Mouse (Mus musculus) midbrain, postnatal 0 days (tissue): ENCODE measurements around the gene Tnni3k. TPM values are rescaled to one million over a fixed set of nuclear protein-coding genes. Genes with fewer than 3 reads are reported as not detected.
A peak's percentile ranks its signal among the peaks of the same experiment; 100 is the strongest.

Source experiments
- ATAC-seq: fragments of 200-750 bp; cut with Nextera tagmentation; 2 replicates; pipeline ENCODE4 v1.8.0; 2017; ENCODE audit warnings: moderate number of reproducible peaks, mild to moderate bottlenecking, moderate TSS enrichment, moderate library complexity; ENCODE audit not compliant: low FRiP score
- DNase-seq: peaks from one replicate; pipeline ENCODE4 v3.0.0-alpha.2; 2015; ENCODE audit warnings: low spot score
- H3K27ac ChIP-seq: fragments of 300-500 bp; sonication (generic); 2 replicates; pipeline ENCODE4 v1.5.1; 2014; ENCODE audit warnings: low read depth, mild to moderate bottlenecking, low read length, mixed read lengths
- H3K27me3 ChIP-seq: fragments of 300-500 bp; sonication (generic); 2 replicates; pipeline ENCODE4 v1.6.1; 2014; ENCODE audit warnings: low read length, control low read depth, mixed read lengths; ENCODE audit not compliant: insufficient read depth
- H3K36me3 ChIP-seq: fragments of 300-500 bp; sonication (generic); 2 replicates; pipeline ENCODE4 v1.6.1; 2014; ENCODE audit warnings: low read length, control low read depth, mixed read lengths; ENCODE audit not compliant: insufficient read depth
- H3K4me1 ChIP-seq: fragments of 300-500 bp; sonication (generic); 2 replicates; pipeline ENCODE4 v1.6.1; 2014; ENCODE audit warnings: mild to moderate bottlenecking, control low read depth, antibody characterized with exemption, low read length, mixed read lengths; ENCODE audit not compliant: insufficient read depth
- H3K4me2 ChIP-seq: fragments of 300-500 bp; sonication (generic); 2 replicates; pipeline ENCODE4 v1.6.1; 2014; ENCODE audit warnings: low read depth, mild to moderate bottlenecking, low read length, mixed read lengths; ENCODE audit not compliant: poor library complexity, severe bottlenecking
- H3K4me3 ChIP-seq: fragments of 300-500 bp; sonication (generic); 2 replicates; pipeline ENCODE4 v1.5.1; 2014; ENCODE audit warnings: low read depth, mild to moderate bottlenecking, low read length, moderate library complexity
- H3K9ac ChIP-seq: fragments of 300-500 bp; sonication (generic); replicated peaks from 2 replicates; pipeline ENCODE4 v1.6.1; 2014; ENCODE audit warnings: mild to moderate bottlenecking, low read length, moderate library complexity, mixed read lengths; ENCODE audit not compliant: poor library complexity, severe bottlenecking
- H3K9me3 ChIP-seq: fragments of 300-500 bp; sonication (generic); 2 replicates; pipeline ENCODE4 v1.6.1; 2016; ENCODE audit warnings: low read length, control low read depth
- CTCF ChIP-seq: IDR thresholded peaks from 2 replicates; pipeline ENCODE4 v1.5.1; 2016; ENCODE audit warnings: antibody characterized with exemption, mild to moderate bottlenecking
- WGBS: fragments of 180-500 bp; shearing (Covaris S2); extraction: QIAGEN DNeasy Blood & Tissue Kit; methylation state at CpG from one replicate; pipeline ENCODE4 v1.1.7; 2014; 5-methylcytosine and 5-hydroxymethylcytosine counted together
- polyA plus RNA-seq: library from polyadenylated mRNA; unstranded; fragments of >200 nt; fragmentation: Nextera tagmentation; extraction: Ambion mirVana; gene quantifications from 2 replicates; pipeline ENCODE4 v1.2.1, GENCODE M21; 2015
- total RNA-seq: library from RNA; depleted of rRNA; stranded (reverse); fragments of >200 nt; gene quantifications from 2 replicates; pipeline ENCODE4 v1.2.3, GENCODE M21; 2014; rRNA removed

Tnni3k gene
- total RNA-seq (0.80 TPM in 1 of 2 replicates, not detected in the other), polyA plus RNA-seq (0.12 TPM in 1 of 2 replicates, not detected in the other)

- no peak within 1 kb of the TSS for H3K4me3 ChIP-seq
- H3K36me3 ChIP-seq = no peaks in the 10 kb centered on the region
- no peak for TF ChIP-seq CTCF
- H3K4me1 ChIP-seq = no peaks in the 10 kb centered on the region
- ATAC-seq = no peak
- H3K9ac ChIP-seq = no peak within 1 kb of the TSS
- DNase-seq = no peak
- 74% methylated on average over 6 of the region's 6 CpGs for WGBS
- no peak within 1 kb of the TSS for H3K4me2 ChIP-seq
- H3K27ac ChIP-seq = no peak within 1 kb of the TSS
- no peaks in the 10 kb centered on the region for H3K9me3 ChIP-seq
- no peaks in the 10 kb centered on the region for H3K27me3 ChIP-seq
Observed at GRCm38 (mm10) chr3:155055231-155055916, at the start of gene Tnni3k. TSS of gene Tnni3k (minus strand) at chr3:155055407.

- no peak for DNase-seq
- no peaks in the 10 kb centered on the region for H3K36me3 ChIP-seq
- no peaks in the 10 kb centered on the region for H3K4me1 ChIP-seq
- no peak overlapping the region for H3K4me2 ChIP-seq
- no peak for ATAC-seq
- no peak overlapping the region for H3K4me3 ChIP-seq
- 87% methylated on average over 1 of the region's 1 CpGs for WGBS
- no peak overlapping the region for H3K9ac ChIP-seq
- H3K9me3 ChIP-seq = no peaks in the 10 kb centered on the region
- TF ChIP-seq CTCF = no peak
- H3K27ac ChIP-seq = no peak overlapping the region
- no peaks in the 10 kb centered on the region for H3K27me3 ChIP-seq
Observed at GRCm38 (mm10) chr3:155099266-155099665, 44.1 kb upstream of the Tnni3k start.

- Histone ChIP-seq H3K4me2 (peak within 1 kb of the TSS; percentile 45), H3K36me3 (no peaks in the 10 kb centered on the region), H3K4me3 (peak within 1 kb of the TSS; percentile 44), H3K9ac (peak within 1 kb of the TSS; percentile 67), H3K27ac (peak within 1 kb of the TSS; percentile 92), H3K9me3 (no peaks in the 10 kb centered on the region), H3K4me1 (peaks cover 3% of the 10 kb centered on the region; the same call in 1 of the 2 replicates), H3K27me3 (no peaks in the 10 kb centered on the region)
- TF ChIP-seq CTCF = peak; percentile 32; the same call in 1 of the 2 replicates
- DNase-seq (peak; percentile 97), ATAC-seq (peak; percentile 99)
- under 1% methylated on average over 44 of the region's 47 CpGs for whole genome bisulfite sequencing
Observed at GRCm38 (mm10) chr3:155093116-155093956, 38.1 kb upstream of the Tnni3k start, which contains the start of the genes Fpgt and Lrriq3. TSS of gene Fpgt (minus strand) at chr3:155093403. TSS of gene Lrriq3 (plus strand) at chr3:155093434.

GRCm38 (mm10) chr3:155092081-155092480 lies 36.9 kb upstream of the Tnni3k start:
- 97% methylated on average over 6 of the region's 6 CpGs for WGBS
- ATAC-seq = no peak

GRCm38 (mm10) chr3:155077908-155078307 lies 22.7 kb upstream of the Tnni3k start:
- H3K4me1 ChIP-seq = no peaks in the 10 kb centered on the region
- H3K9me3 ChIP-seq = no peaks in the 10 kb centered on the region
- ATAC-seq = no peak
- no peak overlapping the region for H3K4me2 ChIP-seq
- H3K9ac ChIP-seq = no peak overlapping the region
- no peaks in the 10 kb centered on the region for H3K36me3 ChIP-seq
- no peak overlapping the region for H3K4me3 ChIP-seq
- no peak for DNase-seq
- TF ChIP-seq CTCF = no peak
- H3K27ac ChIP-seq = no peak overlapping the region
- 91% methylated on average over 4 of the region's 4 CpGs for WGBS
- no peaks in the 10 kb centered on the region for H3K27me3 ChIP-seq

More at GRCm38 (mm10) chr3:155092081-155092480, 36.9 kb upstream of the Tnni3k start:
- Histone ChIP-seq H3K4me1 (peaks cover 3% of the 10 kb centered on the region; the same call in 1 of the 2 replicates), H3K27ac (no peak overlapping the region), H3K27me3 (no peaks in the 10 kb centered on the region), H3K4me3 (peak overlapping the region; percentile 44; the same call in 1 of the 2 replicates), H3K4me2 (peak overlapping the region; percentile 45), H3K9me3 (no peaks in the 10 kb centered on the region), H3K9ac (no peak overlapping the region), H3K36me3 (peaks cover 4% of the 10 kb centered on the region; the same call in 1 of the 2 replicates)
- TF ChIP-seq CTCF = no peak
- no peak for DNase-seq
